ENCODE assay signal across 12 mouse cellular contexts in the genomic region with DNA sequence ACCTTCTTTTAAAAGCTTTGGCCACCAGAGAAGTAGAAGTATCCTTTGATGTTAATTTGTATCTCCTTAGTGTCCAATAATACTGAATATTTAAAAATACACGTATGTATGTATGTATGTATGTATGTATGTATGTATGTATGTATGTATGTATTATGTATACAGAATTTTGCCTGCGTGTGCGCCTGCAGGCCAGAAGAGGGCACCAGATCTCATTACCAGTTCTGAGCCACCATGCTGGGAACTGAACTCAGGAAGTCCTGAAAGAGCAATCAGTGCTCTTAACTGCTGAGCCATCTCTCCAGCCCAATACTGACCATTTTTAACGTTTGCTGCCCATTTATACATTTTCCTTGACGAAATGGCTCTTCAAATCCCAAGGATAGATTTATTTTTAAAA. TPM values are rescaled to one million over a fixed set of nuclear protein-coding genes. Genes with fewer than 3 reads are reported as not detected.
A peak's percentile ranks its signal among the peaks of the same experiment; 100 is the strongest.
DNase-seq lines count a peak whose midpoint lies in the region; ATAC-seq and TF ChIP-seq lines count a peak whose summit lies in the region.
"Had no signal": no experiment of that assay in that cellular context is flagged by ENCODE, and none has a peak within 500 bp of the region (broad histone marks: within the 10 kb centered on the region; RNA-seq: fewer than 3 reads in every experiment).

No protein-coding gene starts in this region.

- H3K27me3 ChIP-seq in forebrain, embryonic 11.5 days (ENCODE audit: control insufficient read depth, insufficient read depth, low read length), result no peaks in the 10 kb centered on the region
- H3K27me3 ChIP-seq in forebrain, embryonic 10.5 days (ENCODE audit: poor library complexity, severe bottlenecking), result no peaks in the 10 kb centered on the region
- H3K27me3 ChIP-seq in liver, embryonic 14.5 days (ENCODE audit: control insufficient read depth, insufficient read depth, low read length), result no peaks in the 10 kb centered on the region
- H3K27me3 ChIP-seq in liver, embryonic 12.5 days (replicated peaks), result no peaks in the 10 kb centered on the region

- no peak overlapping the region for H3K4me2 ChIP-seq in forebrain, embryonic 11.5 days (ENCODE audit: low read depth, low read length, severe bottlenecking)
- no peak overlapping the region for H3K4me2 ChIP-seq in liver, embryonic 14.5 days (ENCODE audit: low read depth)
- H3K4me2 ChIP-seq in liver, embryonic 12.5 days, result no peak overlapping the region
- H3K4me2 ChIP-seq: midbrain, embryonic 12.5 days had no signal

- 22% methylated on average over 5 of the region's 5 CpGs for WGBS in forebrain, embryonic 11.5 days
- 24% methylated on average over 5 of the region's 5 CpGs for WGBS in forebrain, embryonic 10.5 days
- 13% methylated on average over 5 of the region's 5 CpGs for WGBS in liver, embryonic 14.5 days (ENCODE audit: insufficient replicate concordance)
- WGBS in liver, embryonic 12.5 days (ENCODE audit: insufficient replicate concordance), result 14% methylated on average over 5 of the region's 5 CpGs

- no peak for ATAC-seq in forebrain, embryonic 11.5 days (replicated peaks; ENCODE audit: low FRiP score)
- no peak for ATAC-seq in liver, embryonic 14.5 days (ENCODE audit: insufficient read depth)
- no peak for ATAC-seq in liver, embryonic 12.5 days
- ATAC-seq: intestine, embryonic 16.5 days had no signal

- no peak for TF ChIP-seq EP300 in liver, embryonic 14.5 days (IDR thresholded peaks at IDR 0.05; ENCODE audit: low read depth)

- H3K27ac ChIP-seq in forebrain, embryonic 11.5 days (ENCODE audit: low read depth, low read length), result no peak overlapping the region
- H3K27ac ChIP-seq in forebrain, embryonic 10.5 days, result no peak overlapping the region
- H3K27ac ChIP-seq in liver, embryonic 14.5 days, result no peak overlapping the region
- no peak overlapping the region for H3K27ac ChIP-seq in liver, embryonic 12.5 days
- H3K27ac ChIP-seq: midbrain, embryonic 12.5 days had no signal

- H3K9me3 ChIP-seq in forebrain, embryonic 11.5 days (ENCODE audit: control insufficient read depth, low read length), result no peaks in the 10 kb centered on the region
- H3K9me3 ChIP-seq in forebrain, embryonic 10.5 days, result 0 out of 2 replicates have a peak, but pooled peaks cover 4% of the 10 kb centered on the region
- no peaks in the 10 kb centered on the region for H3K9me3 ChIP-seq in liver, embryonic 14.5 days (ENCODE audit: control insufficient read depth, low read length)
- peaks cover 5% of the 10 kb centered on the region; the same call in 1 of the 2 replicates for H3K9me3 ChIP-seq in liver, embryonic 12.5 days (replicated peaks)
- H3K9me3 ChIP-seq: midbrain, embryonic 12.5 days had no signal

- peak; percentile 54 for DNase-seq in forebrain, embryonic 11.5 days (ENCODE audit: low spot score)
- no peak for DNase-seq in forebrain, embryonic 10.5 days (ENCODE audit: extremely low spot score, low spot score)
- no peak for DNase-seq in liver, embryonic 14.5 days (ENCODE audit: low read depth in 3 of 3, low spot score in 3 of 3)
- DNase-seq in ES-CJ7 (ENCODE audit: low read depth, low spot score), result peak; percentile 60
- DNase-seq in mesoderm, embryonic 11.5 days (ENCODE audit: low read depth, low spot score), result peak; percentile 17
- no peak for DNase-seq in layer of hippocampus, adult 11-12 months (ENCODE audit: low spot score)
- DNase-seq in T-cell, adult 2 months (ENCODE audit: low spot score), result no peak
- DNase-seq: heart, adult 11 months had no signal

- no peak overlapping the region for H3K4me3 ChIP-seq in forebrain, embryonic 11.5 days (ENCODE audit: low read depth, low read length)
- H3K4me3 ChIP-seq in forebrain, embryonic 10.5 days, result no peak overlapping the region
- no peak overlapping the region for H3K4me3 ChIP-seq in liver, embryonic 14.5 days (ENCODE audit: insufficient read depth in 1 of 2, low read depth in 2 of 2, low read length in 2 of 2)
- no peak overlapping the region for H3K4me3 ChIP-seq in liver, embryonic 12.5 days
- H3K4me3 ChIP-seq: midbrain, embryonic 12.5 days had no signal

- peak; percentile 70 for TF ChIP-seq CTCF in liver, embryonic 14.5 days (IDR thresholded peaks at IDR 0.05; ENCODE audit: low read depth)

- H3K4me1 ChIP-seq in forebrain, embryonic 11.5 days (replicated peaks; ENCODE audit: control insufficient read depth, insufficient read depth, low read length), result no peaks in the 10 kb centered on the region
- H3K4me1 ChIP-seq in forebrain, embryonic 10.5 days, result no peaks in the 10 kb centered on the region
- H3K4me1 ChIP-seq in liver, embryonic 14.5 days (replicated peaks; ENCODE audit: control insufficient read depth in 2 of 2, insufficient read depth in 2 of 2, low read length in 1 of 2), result peaks cover 2 to 9% of the 10 kb centered on the region in 2 experiments
- peaks cover 12% of the 10 kb centered on the region for H3K4me1 ChIP-seq in liver, embryonic 12.5 days
- H3K4me1 ChIP-seq: midbrain, embryonic 12.5 days had no signal

- H3K36me3 ChIP-seq in forebrain, embryonic 11.5 days (ENCODE audit: control insufficient read depth, insufficient read depth, low read length), result no peaks in the 10 kb centered on the region
- no peaks in the 10 kb centered on the region for H3K36me3 ChIP-seq in forebrain, embryonic 10.5 days (replicated peaks)
- no peaks in the 10 kb centered on the region for H3K36me3 ChIP-seq in liver, embryonic 14.5 days (replicated peaks; ENCODE audit: control insufficient read depth, insufficient read depth, low read depth)
- no peaks in the 10 kb centered on the region for H3K36me3 ChIP-seq in liver, embryonic 12.5 days
- H3K36me3 ChIP-seq: G1E; midbrain, embryonic 12.5 days had no signal

- no peak overlapping the region for H3K9ac ChIP-seq in forebrain, embryonic 11.5 days (ENCODE audit: low read length)
- no peak overlapping the region for H3K9ac ChIP-seq in liver, embryonic 14.5 days (replicated peaks)
- H3K9ac ChIP-seq in liver, embryonic 12.5 days, result no peak overlapping the region
- H3K9ac ChIP-seq: midbrain, embryonic 12.5 days had no signal

RNA-seq across cellular contexts. Expression of gene Abcc10, which starts 8.3 kb away (rescaled TPM):
- polyA plus RNA-seq in forebrain, embryonic 11.5 days (2014; fragmentation: Nextera tagmentation; extraction: Ambion mirVana), result 7.3 and 8.3 TPM in 2 replicates
- 5.8 and 6.1 TPM in 2 replicates for polyA plus RNA-seq in forebrain, embryonic 10.5 days (2016; fragmentation: Nextera tagmentation; extraction: Ambion mirVana)
- polyA plus RNA-seq in liver, embryonic 14.5 days (2012; rRNA removed), result 1.7 TPM in 2 replicates
- polyA plus RNA-seq in liver, embryonic 14.5 days (2014; fragmentation: Nextera tagmentation; extraction: Ambion mirVana), result 0.90 and 0.94 TPM in 2 replicates
- 2.4 and 2.9 TPM in 2 replicates for polyA plus RNA-seq in liver, embryonic 12.5 days (2016; fragmentation: Nextera tagmentation; extraction: Ambion mirVana)

RNA-seq across cellular contexts. Expression of gene Dlk2, which starts 39.3 kb away (rescaled TPM):
- polyA plus RNA-seq in forebrain, embryonic 11.5 days (2014; fragmentation: Nextera tagmentation; extraction: Ambion mirVana), result 1.2 and 1.5 TPM in 2 replicates
- 1.2 TPM in 2 replicates for polyA plus RNA-seq in forebrain, embryonic 10.5 days (2016; fragmentation: Nextera tagmentation; extraction: Ambion mirVana)
- polyA plus RNA-seq in liver, embryonic 14.5 days (2012; rRNA removed), result 0.02 and 0.13 TPM in 2 replicates
- not detected in 2 replicates for polyA plus RNA-seq in liver, embryonic 14.5 days (2014; fragmentation: Nextera tagmentation; extraction: Ambion mirVana)
- not detected in 2 replicates for polyA plus RNA-seq in liver, embryonic 12.5 days (2016; fragmentation: Nextera tagmentation; extraction: Ambion mirVana)
- polyA plus RNA-seq: G1E had no signal

RNA-seq across cellular contexts. Expression of gene Zfp318, which starts 47.1 kb away (rescaled TPM):
- 16.4 and 17.0 TPM in 2 replicates for polyA plus RNA-seq in forebrain, embryonic 11.5 days (2014; fragmentation: Nextera tagmentation; extraction: Ambion mirVana)
- 6.8 and 7.1 TPM in 2 replicates for polyA plus RNA-seq in forebrain, embryonic 10.5 days (2016; fragmentation: Nextera tagmentation; extraction: Ambion mirVana)
- polyA plus RNA-seq in liver, embryonic 14.5 days (2012; rRNA removed), result 1.1 and 2.1 TPM in 2 replicates
- 1.5 and 1.9 TPM in 2 replicates for polyA plus RNA-seq in liver, embryonic 14.5 days (2014; fragmentation: Nextera tagmentation; extraction: Ambion mirVana)
- polyA plus RNA-seq in liver, embryonic 12.5 days (2016; fragmentation: Nextera tagmentation; extraction: Ambion mirVana), result 4.4 and 4.5 TPM in 2 replicates

RNA-seq across cellular contexts. Expression of gene Tjap1, which starts 53.6 kb away (rescaled TPM):
- 62.6 and 63.4 TPM in 2 replicates for polyA plus RNA-seq in forebrain, embryonic 11.5 days (2014; fragmentation: Nextera tagmentation; extraction: Ambion mirVana)
- polyA plus RNA-seq in forebrain, embryonic 10.5 days (2016; fragmentation: Nextera tagmentation; extraction: Ambion mirVana), result 60.0 and 62.6 TPM in 2 replicates
- polyA plus RNA-seq in liver, embryonic 14.5 days (2012; rRNA removed), result 11.0 and 12.0 TPM in 2 replicates
- 7.7 and 8.5 TPM in 2 replicates for polyA plus RNA-seq in liver, embryonic 14.5 days (2014; fragmentation: Nextera tagmentation; extraction: Ambion mirVana)
- polyA plus RNA-seq in liver, embryonic 12.5 days (2016; fragmentation: Nextera tagmentation; extraction: Ambion mirVana), result 17.4 and 18.9 TPM in 2 replicates

Comparison
In these comparisons a context has a peak if more than half of its experiments do, and no peak if none do; other contexts are left out.
1. DNase-seq: peak in forebrain, embryonic 11.5 days (single experiment), ES-CJ7 (single experiment) and mesoderm, embryonic 11.5 days (single experiment); none in forebrain, embryonic 10.5 days (single experiment), liver, embryonic 14.5 days (0 of 3), layer of hippocampus, adult 11-12 months (single experiment) and T-cell, adult 2 months (single experiment).